Mouse (Mus musculus) frontal cortex, postnatal 10 days (tissue): ENCODE measurements around the gene Syne1.

Experiments
- DNase-seq, 2 experiments: peaks; one replicate each; pipeline ENCODE4 v3.0.0; 2022; ENCODE audit warnings: low spot score in 2 of 2, mixed read lengths in 1 of 2

Syne1 gene

DNA sequence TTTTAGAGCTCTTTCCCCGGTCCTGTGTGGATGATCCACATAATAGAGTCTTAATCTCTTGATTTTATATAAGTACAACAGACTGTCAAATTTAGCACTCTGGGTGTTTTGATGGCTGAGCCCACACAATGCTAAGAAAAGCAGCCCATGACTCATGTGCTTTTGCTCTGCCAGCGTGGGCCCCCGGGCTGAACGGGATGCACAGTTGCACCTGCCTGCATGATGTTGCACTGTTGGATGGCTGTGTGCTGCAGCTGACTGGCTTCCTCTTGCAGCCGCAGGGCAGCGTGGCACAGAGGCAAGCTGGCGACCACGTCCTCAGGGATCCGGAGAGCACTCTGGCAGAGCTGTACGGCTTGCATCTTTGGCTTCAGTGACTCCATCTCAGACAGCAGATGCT is 347.4 kb downstream of the Syne1 start:
- DNase-seq, result peak; percentile 60 to 63

DNA sequence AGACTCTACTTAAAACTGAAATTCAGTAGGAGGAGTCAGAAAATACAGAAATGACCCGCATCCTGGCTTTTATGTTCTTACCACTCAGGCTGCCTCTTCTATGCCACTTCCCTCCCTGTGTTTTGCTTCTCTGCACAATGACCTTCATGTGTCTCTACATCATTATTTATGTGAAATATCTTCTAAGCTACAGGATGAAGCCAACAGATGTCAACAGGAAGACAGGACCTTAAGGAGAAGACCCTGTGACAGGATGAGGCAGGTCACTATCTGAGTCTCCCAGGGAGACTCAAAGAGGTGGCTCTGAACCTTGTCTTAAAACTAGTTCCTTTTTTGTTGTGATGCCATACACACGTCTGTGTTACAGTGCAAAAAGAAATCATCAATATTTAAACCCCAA is 353.9 kb downstream of the Syne1 start:
- DNase-seq, result no peak

DNA sequence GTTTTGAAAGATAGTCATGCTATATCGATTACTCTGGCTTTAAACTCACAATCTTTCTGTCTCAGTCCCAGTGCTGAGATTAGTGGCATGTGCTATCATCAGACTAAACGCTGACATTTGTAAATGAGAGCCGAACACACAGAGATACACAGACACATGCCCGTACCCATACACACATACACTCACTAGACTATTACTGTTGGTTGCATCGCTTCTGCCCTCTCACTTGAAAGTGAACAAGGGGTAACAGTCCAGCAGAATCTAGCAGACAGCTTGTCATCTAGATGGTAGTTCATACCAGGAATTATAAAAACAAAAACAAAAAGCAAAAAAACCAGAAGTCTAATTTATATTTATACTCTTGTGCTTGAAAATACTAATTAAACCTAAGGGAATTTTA is 355.0 kb downstream of the Syne1 start:
- no peak for DNase-seq

DNA sequence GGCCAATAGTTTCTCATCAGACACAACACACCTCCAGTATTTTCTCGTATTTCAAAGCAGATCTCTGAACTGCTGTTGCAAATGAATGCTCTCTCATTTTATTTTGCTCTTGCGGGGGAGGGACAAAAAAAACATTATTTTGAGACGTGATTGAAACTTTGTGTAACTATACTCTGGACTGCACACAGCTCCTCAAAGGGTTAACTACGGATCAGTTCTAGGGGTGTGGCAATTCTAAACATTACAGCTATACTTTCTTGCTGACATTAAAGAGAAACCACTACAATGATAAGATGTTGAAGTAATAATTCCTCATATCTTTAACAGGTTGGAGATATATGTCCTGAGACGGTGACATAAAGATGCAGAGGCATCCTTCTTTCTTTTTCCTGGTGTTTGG is 356.0 kb downstream of the Syne1 start:
- DNase-seq, result no peak

DNA sequence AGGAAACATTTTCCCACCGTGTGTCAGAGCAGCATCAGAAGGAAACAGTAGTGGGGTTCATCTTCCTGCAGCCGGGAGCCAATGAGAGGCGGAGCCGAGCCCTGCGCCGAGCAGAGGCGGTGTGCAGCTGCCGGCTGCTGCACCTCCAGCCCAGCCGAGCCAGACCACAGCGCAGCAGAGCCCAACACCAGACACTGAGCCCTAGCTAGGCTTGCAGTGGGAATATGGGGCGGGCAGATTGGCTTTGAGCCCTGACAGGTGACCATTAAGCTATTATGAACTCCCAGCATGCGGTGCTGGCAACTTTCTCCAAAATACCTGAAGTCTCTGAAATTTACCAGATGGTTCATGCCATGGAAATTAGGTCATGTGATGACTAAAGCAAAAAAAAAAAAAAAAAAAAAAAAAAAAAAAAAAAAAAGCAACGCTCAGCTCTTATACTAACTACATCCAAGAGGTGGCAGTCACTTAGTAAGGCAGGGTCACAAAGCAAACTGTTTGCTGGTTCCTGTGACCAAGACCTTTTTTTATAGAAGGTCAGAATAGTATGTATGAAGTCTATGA is 356.5 kb downstream of the Syne1 start:
- DNase-seq, result peak; percentile 43 to 65

DNA sequence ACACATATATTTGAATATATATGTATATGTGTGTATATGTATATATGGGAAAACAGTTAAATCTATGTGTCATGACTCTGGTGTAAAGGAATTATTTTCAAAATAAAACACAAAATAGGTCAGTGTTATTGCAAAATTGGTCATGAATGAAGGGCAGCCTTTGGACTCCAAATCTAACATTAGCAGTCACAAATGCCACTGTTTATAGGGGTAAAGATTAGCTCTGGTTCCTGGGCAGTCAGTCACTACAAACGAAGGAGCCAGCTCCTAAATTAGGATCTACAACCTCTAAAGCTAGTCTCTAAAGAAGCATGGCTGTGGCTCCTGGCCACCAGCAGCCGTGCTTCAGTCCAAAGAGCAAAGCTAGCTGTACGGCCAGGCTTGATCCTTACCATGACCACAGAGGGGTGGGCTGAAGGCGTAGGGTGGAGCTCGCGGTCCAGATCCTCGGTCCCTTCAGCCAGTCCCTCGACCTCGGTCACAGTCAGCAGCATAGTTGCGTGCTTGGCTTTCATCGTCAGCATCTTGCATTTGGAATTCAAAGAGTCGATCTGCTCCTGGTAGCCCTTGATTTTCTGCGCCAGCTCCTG is 357.1 kb downstream of the Syne1 start:
- DNase-seq, result no peak

DNA sequence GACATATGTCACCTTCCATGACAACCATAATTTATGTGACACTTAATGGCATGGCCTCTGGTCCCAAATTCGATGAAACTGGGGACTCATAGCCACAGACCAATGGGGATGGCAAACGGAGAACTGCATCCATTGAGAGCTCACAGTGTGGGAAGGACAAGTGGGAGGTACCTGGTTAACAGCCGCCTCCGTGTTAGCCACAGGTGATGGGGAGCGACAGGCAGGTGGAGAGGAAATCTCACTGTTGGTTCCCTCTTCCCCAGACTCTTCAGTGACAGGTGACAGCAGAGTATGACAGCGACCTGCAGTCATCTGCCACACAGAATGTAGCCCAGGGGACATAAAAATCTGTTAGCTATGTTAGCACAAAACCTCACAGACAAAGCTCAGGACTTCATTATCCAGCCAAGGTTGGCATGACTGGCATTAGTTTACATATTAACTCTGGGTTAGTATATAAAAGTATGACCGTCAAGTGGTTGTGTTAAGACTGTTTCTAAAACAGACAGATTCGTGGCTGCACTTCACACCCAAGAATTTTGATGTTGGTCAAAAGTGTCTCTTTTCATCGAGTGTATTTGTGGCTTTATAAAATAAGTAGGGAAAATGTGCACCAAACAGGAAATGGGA is 358.3 kb downstream of the Syne1 start:
- DNase-seq, result no peak

DNA sequence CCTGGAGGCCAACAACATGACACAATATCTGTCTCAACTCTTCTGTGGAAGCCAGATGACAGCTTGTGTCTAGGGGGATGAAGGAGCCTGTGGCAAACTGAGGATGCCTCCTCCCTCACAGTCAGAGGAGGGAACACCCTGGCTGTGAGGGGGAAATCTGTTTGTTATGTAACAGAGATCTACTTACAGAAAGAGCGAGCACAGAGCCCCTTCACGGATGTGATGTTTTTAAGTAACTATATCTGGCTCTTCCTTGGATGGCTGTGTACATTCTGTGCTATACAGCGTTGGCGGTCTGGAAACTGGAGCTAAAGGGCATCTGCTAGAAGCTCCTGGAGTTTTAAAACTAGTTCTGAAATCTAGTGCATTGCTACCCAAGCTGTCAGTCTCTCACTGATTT is 360.5 kb downstream of the Syne1 start:
- DNase-seq, result peak in 1 of 2 experiments; percentile 29

DNA sequence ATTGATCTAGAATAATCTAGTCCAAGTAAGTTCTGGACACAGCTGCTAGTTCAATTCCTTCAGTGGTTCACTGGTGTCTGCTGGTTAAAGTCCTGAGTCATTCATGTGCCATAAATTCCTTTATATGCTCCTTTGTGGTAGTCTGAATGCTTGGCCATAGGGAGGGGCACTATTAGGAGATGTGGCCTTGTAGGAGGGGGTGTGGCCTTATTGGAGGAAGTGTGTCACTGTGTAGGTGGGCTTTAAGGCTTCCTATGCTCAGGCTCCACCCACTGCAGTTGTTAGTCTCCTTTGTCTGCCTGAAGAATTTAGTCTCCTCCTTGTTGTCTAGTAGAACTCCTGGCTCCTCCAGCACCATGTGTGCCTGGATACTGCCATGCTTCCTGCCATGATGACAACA is 362.4 kb downstream of the Syne1 start:
- no peak for DNase-seq

DNA sequence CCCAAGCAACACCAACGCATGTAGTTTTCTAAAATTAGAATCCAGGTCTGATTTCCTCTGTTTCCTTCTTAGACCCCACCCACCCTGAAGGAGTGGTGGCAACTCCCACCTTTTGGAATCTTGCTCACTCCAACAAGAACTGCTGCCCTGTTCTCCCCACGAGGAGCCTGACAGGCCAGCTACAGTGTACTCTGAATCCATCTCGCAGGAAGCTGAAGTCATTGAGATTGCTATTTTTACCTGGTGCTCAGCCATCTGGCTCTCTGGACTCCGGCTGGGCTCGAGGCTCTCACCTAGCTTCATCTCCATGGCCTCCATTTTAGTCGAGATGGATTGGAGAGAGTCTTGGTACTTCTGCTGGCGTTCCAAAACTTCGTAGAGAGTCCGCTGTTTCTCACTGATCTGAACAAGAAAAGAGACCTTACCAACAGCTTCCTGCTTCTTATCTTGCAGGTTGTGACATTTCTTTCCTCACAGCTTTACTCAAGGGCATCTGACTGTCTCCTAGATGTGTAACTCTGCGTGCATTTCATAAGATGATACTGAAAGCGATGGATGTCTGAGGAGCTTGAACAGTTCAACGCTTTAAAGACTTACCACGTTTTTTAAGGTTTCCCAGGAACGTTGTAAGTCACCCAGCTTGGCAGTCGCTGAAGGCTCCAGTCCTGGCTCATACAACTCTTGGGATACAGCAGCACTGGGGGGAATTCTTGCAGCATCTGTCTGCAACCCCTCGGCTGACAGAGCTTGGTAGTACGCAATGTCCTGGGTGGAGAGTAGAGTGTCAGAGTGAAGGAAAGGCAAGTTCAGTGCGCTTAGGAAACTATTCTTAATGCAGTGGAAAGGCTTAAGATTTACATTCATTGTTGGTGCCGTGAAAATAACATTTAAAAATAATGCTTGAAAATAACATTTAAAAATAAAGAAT is 365.9 kb downstream of the Syne1 start:
- DNase-seq, result no peak

GRCm38 (mm10) chr10:5181771-5182176 is 369.5 kb downstream of the Syne1 start:
- DNase-seq, result no peak

- DNase-seq, result no peak
These were observed 371.4 kb downstream of the Syne1 start for GRCm38 (mm10) chr10:5179891-5180290.

GRCm38 (mm10) chr10:5177446-5178015 is 373.8 kb downstream of the Syne1 start:
- no peak for DNase-seq

DNA sequence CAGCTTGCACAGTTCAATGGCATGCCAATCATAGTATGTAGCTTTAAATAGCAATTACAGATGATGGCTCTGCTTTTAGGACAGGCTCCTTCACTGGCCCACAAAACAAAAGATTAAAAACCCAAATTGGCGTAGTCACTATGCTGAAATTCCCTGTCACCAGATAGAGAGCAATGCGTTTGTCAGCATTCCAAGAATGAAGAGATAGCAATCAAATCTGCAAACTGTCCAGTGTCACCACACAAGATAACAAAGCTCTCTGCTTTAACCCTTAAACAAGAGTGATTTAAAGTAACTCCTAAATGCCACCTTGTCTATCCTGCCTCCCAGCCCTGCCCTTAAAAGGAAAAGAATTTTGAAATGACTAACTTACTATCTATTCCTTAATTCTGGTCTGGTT is 374.9 kb downstream of the Syne1 start:
- no peak for DNase-seq

GRCm38 (mm10) chr10:5170425-5170824 is 380.9 kb downstream of the Syne1 start:
- no peak for DNase-seq

DNA sequence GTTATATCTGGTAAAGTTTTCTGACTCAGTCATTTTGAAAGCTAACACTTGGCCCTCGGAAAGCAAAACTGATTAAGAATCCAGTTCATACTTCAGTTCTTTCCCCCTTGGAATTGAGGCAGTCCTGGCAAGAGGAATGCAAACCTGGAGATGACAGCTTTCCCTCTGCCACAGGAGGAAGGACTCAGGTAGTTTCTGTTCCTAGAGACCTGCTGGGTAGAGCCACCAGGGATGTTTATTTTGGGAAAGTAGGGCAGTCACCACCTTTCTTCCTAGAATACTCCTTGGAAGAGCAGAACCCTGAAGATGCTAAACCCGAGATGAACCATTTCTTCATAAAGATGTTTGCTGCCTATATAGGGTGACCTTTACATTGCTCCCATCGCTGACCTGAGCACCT is 383.8 kb downstream of the Syne1 start:
- DNase-seq, result no peak

- no peak for DNase-seq
These were observed 385.8 kb downstream of the Syne1 start for GRCm38 (mm10) chr10:5165439-5165838.

- no peak for DNase-seq
These were observed 387.5 kb downstream of the Syne1 start for GRCm38 (mm10) chr10:5163770-5164169.

DNA sequence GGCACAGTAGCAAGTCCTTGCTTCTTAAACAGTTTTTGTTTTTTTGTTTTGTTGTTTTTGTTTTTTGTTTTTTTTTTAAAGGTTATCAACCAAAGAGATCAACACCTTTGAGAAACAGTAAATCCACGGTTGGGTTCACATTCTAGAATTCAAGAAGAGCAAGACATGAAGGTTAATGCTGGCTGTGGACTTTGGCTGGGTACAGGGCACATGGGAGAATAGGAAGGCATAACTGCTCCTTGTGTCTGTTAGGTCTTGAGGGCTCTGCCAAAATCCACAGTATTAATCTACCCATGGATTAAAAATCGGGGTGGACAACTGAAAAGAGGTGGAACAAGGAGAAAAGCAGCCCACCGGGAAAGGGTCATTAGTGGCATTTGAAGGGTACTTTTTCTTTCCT is 388.0 kb downstream of the Syne1 start:
- no peak for DNase-seq

GRCm38 (mm10) chr10:5161394-5161872 is 389.8 kb downstream of the Syne1 start:
- peak in 1 of 2 experiments; percentile 27 for DNase-seq

- no peak for DNase-seq
These were observed 391.6 kb downstream of the Syne1 start for GRCm38 (mm10) chr10:5159679-5160078.

GRCm38 (mm10) chr10:5153047-5153446 is 398.2 kb downstream of the Syne1 start:
- DNase-seq, result no peak
